Mouse (Mus musculus) neural tube, embryonic 14.5 days (tissue): ENCODE measurements around the gene Reep6. TPM values are rescaled to one million over a fixed set of nuclear protein-coding genes. Genes with fewer than 3 reads are reported as not detected.

ENCODE experiments used
- ATAC-seq: fragments of 200-750 bp; cut with Nextera tagmentation; 2 replicates; pipeline ENCODE4 v1.8.0; 2017; ENCODE audit warnings: low read depth, mild to moderate bottlenecking, moderate TSS enrichment, moderate library complexity
- H3K27ac ChIP-seq: fragments of 300-500 bp; sonication (generic); 2 replicates; pipeline ENCODE4 v1.5.1; 2014; ENCODE audit warnings: low read depth, mild to moderate bottlenecking, control low read depth, low read length, moderate library complexity, mixed read lengths
- H3K27me3 ChIP-seq: fragments of 300-500 bp; sonication (generic); 2 replicates; pipeline ENCODE4 v1.6.1; 2014; ENCODE audit warnings: low read length; ENCODE audit not compliant: control insufficient read depth, insufficient read depth
- H3K36me3 ChIP-seq: fragments of 300-500 bp; sonication (generic); 2 replicates; pipeline ENCODE4 v1.6.1; 2014; ENCODE audit warnings: low read length, mixed read lengths; ENCODE audit not compliant: control insufficient read depth, insufficient read depth
- H3K4me1 ChIP-seq: fragments of 300-500 bp; sonication (generic); 2 replicates; pipeline ENCODE4 v1.6.1; 2014; ENCODE audit warnings: low read length; ENCODE audit not compliant: control insufficient read depth, insufficient read depth
- H3K4me2 ChIP-seq: fragments of 300-500 bp; sonication (generic); 2 replicates; pipeline ENCODE4 v1.6.1; 2014; ENCODE audit warnings: mild to moderate bottlenecking, low read depth, low read length, control low read depth
- H3K4me3 ChIP-seq: fragments of 300-500 bp; sonication (generic); 2 replicates; pipeline ENCODE4 v1.5.1; 2014; ENCODE audit warnings: low read depth, low read length, control low read depth, mixed read lengths
- H3K9ac ChIP-seq: fragments of 300-500 bp; sonication (generic); replicated peaks from 2 replicates; pipeline ENCODE4 v1.6.1; 2014; ENCODE audit warnings: low read depth, mild to moderate bottlenecking, control low read depth, low read length, mixed read lengths
- H3K9me3 ChIP-seq: fragments of 300-500 bp; sonication (generic); 2 replicates; pipeline ENCODE4 v1.6.1; 2016; ENCODE audit warnings: low read length; ENCODE audit not compliant: control insufficient read depth
- WGBS: fragments of 180-500 bp; shearing (Covaris S2); extraction: QIAGEN DNeasy Blood & Tissue Kit; methylation state at CpG from one replicate; pipeline ENCODE4 v1.1.7; 2014; 5-methylcytosine and 5-hydroxymethylcytosine counted together
- polyA plus RNA-seq: library from polyadenylated mRNA; unstranded; fragments of >200 nt; fragmentation: Nextera tagmentation; extraction: Ambion mirVana; gene quantifications from 2 replicates; pipeline ENCODE4 v1.2.1, GENCODE M21; 2014

The Reep6 gene
- polyA plus RNA-seq, 1 experiment from 2014 or later: 5.4 TPM

DNA sequence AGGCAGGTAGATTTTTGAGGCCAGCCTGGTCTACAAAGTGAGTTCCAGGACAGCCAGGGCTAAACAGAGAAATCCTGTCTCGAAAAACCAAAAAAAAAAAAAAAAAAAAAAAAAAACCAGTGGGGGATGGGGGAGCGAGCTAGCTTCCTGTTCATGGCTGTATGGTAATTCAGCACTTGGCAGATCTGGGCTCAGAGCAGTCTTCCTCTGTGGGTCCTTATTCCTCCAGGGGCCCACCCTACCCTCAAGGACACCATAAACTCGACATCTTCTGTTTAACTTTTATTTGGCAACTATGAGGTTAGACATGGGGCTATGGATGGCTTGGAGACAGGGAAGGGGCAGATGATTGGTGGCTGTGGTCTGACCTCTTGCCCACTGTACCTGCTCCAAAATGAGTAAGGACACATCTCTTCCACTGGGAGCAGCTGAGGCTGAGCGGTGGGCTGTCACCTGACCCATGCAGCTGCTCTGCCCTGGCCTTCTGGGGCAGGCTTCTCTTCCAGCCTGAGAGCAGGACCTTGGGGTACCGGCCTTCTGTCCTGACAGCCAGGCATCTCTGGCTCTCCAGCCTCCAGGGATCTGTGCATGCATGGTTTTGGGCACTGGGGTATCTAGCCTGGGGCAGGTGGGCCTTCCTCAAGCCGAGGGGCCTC, 8.6 kb upstream of the Reep6 start:
- Histone ChIP-seq H3K27ac (no peak overlapping the region), H3K4me1 (peaks cover 17% of the 10 kb centered on the region), H3K4me3 (no peak overlapping the region), H3K36me3 (peaks cover 22% of the 10 kb centered on the region), H3K9me3 (no peaks in the 10 kb centered on the region), H3K4me2 (no peak overlapping the region), H3K27me3 (no peaks in the 10 kb centered on the region; the same call in 1 of the 2 replicates), H3K9ac (no peak overlapping the region)
- ATAC-seq: no peak
- 78% methylated on average over 6 of the region's 6 CpGs for WGBS

DNA sequence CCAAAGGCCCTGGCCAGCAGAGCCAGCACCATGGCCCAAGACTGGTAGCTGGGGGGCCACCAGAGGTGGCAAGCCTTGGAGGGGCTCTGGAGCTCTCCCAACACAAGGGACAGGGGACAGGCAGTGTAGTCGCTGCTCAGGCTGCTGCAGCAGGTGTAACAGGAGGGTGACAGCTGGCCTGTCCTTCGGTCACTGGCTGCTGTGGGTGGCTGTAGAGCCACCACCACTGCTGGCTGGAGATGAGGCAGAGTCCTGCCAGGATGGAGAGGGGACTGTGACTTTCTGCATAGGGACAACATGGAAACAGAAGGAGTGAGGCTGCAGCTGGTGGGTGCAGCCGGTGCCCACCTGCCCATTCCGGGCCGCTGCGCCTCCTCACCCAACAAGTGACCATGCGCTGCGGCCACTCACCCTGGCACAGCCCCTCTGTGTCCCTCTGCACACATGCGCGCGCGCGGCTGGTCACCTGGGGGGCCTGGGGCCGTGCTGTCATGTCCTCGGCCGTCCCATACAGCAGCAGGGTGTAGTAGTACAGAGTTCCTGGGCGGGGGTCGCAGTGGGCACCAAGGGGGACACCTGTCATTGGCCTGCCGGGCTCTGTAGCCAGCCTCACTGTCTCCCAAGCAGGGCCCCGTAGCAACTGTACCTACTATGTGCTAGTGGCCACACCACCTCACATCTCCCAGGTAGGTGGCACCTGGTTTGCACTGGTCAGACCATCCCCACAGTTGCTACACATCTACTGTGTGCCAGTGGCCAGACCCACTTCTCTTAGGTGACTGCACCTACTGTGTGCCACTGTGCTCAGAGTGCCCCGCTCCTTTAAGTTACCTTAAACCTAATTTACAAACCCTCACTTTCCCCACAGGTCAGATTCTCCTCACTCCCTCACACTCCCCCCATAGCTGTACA, 7.8 kb upstream of the Reep6 start:
- H3K9ac ChIP-seq: no peak overlapping the region
- peaks cover 15% of the 10 kb centered on the region for H3K4me1 ChIP-seq
- H3K4me3 ChIP-seq: no peak overlapping the region; the same call in 1 of the 2 replicates
- H3K36me3 ChIP-seq: peaks cover 14% of the 10 kb centered on the region
- H3K27me3 ChIP-seq: no peaks in the 10 kb centered on the region; the same call in 1 of the 2 replicates
- no peaks in the 10 kb centered on the region for H3K9me3 ChIP-seq
- ATAC-seq: no peak; the same call in 1 of the 2 replicates
- H3K27ac ChIP-seq: no peak overlapping the region
- H3K4me2 ChIP-seq: peak overlapping the region; percentile 83; the same call in 1 of the 2 replicates
- 90% methylated on average over 21 of the region's 21 CpGs for WGBS

DNA sequence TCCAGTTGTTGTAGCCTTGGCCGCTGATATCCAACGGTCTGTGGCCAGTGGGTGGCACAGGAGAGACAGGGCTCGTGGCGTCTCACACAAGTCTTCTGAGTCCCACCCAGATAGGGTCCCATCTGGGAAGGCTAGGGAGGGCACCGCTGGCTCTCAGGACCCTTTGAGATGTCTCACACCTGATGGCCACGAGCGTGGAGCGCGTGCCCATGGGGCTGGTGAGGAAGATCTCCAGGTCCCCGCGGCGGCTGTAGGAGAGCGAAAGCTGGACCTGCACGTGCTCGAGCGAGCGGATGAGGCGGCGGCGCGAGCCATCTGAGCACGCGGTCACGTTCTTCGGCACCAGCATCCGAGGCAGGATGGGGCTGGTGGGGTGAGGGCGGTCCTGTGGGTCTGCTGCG, 6.9 kb upstream of the Reep6 start:
- ATAC-seq: 0 out of 2 replicates have a peak, but pooled peaks have one; percentile 2
- no peak overlapping the region for H3K27ac ChIP-seq

DNA sequence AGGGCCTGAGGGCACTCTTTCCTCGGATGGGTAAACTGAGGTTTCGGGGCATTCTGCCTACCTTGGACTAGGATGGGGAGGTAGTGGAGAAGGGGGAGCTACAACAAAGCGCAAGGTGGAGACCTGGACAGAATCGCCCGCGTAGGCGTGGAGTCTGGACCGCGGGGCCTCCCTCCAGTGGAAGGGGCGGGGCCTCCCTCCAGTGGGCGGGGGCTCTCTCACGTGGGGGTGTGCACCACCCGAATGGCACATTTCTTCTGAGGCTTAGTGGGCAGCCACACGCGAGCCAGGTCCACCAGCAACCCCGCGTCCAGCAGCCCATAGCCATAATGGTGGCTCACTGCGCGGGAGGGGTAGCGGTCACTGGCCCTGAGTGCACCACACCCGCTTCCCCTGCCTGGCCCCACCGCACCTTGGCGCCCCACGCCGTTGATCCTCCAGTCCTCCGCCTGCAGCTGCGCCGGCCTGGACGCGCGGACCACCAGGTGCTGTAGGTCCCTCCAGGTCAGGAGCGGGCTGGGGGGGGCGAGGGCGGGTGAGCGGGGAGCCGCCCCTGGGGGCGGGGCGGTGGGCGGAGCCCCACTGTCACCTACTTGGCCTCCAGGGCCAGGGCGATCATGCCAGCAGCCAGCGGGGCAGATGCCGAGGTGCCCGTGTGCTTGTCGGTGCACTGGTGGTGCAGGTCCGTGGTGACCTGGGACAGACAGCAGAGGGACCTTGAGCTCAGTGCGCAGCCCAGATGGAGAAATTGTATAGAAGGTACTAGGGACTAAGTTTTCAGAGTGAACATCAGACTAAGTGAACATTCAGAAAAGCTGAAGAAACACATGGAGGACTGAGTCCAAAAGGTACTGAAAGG, 6.3 kb upstream of the Reep6 start:
- H3K4me3 ChIP-seq: peak overlapping the region; percentile 37
- H3K36me3 ChIP-seq: 0 out of 2 replicates have a peak, but pooled peaks cover 1% of the 10 kb centered on the region
- 1% methylated on average over 33 of the region's 46 CpGs for WGBS
- H3K27me3 ChIP-seq: no peaks in the 10 kb centered on the region; the same call in 1 of the 2 replicates
- H3K9ac ChIP-seq: peak overlapping the region; percentile 59
- no peak overlapping the region for H3K27ac ChIP-seq
- ATAC-seq: peak; percentile 19; the same call in 1 of the 2 replicates
- H3K4me2 ChIP-seq: peak overlapping the region; percentile 83
- no peaks in the 10 kb centered on the region for H3K9me3 ChIP-seq
- H3K4me1 ChIP-seq: peaks cover 15% of the 10 kb centered on the region

More for the DNA sequence above, 6.9 kb upstream of the Reep6 start:
- Histone ChIP-seq H3K4me3 (peak overlapping the region; percentile 37), H3K27me3 (no peaks in the 10 kb centered on the region; the same call in 1 of the 2 replicates), H3K9ac (peak overlapping the region; percentile 59), H3K4me2 (peak overlapping the region; percentile 83), H3K4me1 (peaks cover 15% of the 10 kb centered on the region), H3K36me3 (peaks cover 5% of the 10 kb centered on the region; the same call in 1 of the 2 replicates), H3K9me3 (no peaks in the 10 kb centered on the region)
- WGBS: 4% methylated on average over 28 of the region's 28 CpGs

DNA sequence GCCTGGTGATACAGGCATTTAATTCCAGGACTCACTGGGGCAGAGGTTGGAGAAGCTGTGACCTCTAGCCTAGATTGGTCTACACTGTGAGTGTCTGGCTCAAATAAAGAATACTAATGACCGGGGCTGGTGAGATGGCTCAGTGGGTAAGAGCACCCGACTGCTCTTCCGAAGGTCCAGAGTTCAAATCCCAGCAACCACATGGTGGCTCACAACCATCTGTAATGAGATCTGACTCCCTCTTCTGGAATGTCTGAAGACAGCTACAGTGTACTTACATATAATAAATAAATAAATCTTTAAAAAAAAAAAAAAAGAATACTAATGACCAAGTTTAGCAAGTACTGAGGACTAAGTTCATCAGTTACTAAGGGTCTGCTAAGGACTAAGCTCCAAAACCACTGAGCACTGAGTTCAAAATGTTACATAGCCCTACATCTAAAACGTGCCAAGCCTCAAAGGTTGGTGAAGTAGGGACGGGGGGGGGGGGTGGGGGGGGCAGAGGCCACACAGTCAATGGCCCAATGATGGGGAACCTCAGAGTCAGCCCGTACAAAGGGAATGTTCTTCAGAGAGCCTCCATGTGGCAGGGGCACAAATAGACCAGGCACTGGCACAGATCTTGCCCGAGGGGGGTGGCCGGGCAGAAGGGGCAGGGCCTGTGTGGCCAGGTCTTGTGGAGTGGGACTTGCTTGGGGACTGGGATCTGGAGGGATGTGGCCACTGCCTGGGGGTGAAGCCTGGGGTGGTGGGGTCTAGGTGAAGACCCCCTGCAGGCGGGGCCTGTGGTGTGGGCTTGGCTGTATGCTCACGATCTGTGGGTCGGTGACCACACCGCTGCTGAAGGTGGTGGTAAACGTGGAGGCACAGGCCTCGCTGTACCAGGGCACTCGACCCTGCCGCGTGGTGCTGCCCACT, 5.4 kb upstream of the Reep6 start:
- Histone ChIP-seq H3K4me1 (peaks cover 14% of the 10 kb centered on the region), H3K9ac (no peak overlapping the region), H3K9me3 (no peaks in the 10 kb centered on the region), H3K4me3 (no peak overlapping the region), H3K4me2 (peak overlapping the region; percentile 83; the same call in 1 of the 2 replicates), H3K27me3 (no peaks in the 10 kb centered on the region; the same call in 1 of the 2 replicates), H3K36me3 (no peaks in the 10 kb centered on the region), H3K27ac (no peak overlapping the region)
- no peak for ATAC-seq
- 79% methylated on average over 17 of the region's 17 CpGs for WGBS

DNA sequence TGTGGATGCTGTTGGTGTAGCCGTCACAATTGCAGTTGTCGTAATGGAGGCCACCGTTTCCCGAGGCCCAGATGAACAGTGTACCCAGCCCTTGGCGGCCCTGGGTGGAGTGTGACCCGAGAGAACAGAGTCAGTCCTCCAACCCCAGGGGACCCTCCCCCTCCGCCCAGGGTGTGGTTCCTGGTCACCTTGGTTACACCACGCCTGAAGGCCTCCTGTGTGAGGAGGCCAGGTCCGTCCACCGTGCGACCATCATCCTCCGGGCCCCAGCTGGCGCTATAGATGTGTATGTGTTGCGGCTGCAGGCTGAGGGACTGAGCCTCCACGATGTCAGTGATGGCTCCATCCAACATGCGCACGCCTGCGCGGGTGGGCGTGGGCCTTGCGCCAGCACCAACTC, 4.7 kb upstream of the Reep6 start:
- Histone ChIP-seq H3K27ac (no peak overlapping the region), H3K9ac (no peak overlapping the region), H3K9me3 (no peaks in the 10 kb centered on the region), H3K4me3 (no peak overlapping the region), H3K27me3 (no peaks in the 10 kb centered on the region; the same call in 1 of the 2 replicates), H3K4me1 (peaks cover 14% of the 10 kb centered on the region; the same call in 1 of the 2 replicates), H3K36me3 (no peaks in the 10 kb centered on the region), H3K4me2 (no peak overlapping the region)
- 81% methylated on average over 21 of the region's 21 CpGs for WGBS
- no peak for ATAC-seq

DNA sequence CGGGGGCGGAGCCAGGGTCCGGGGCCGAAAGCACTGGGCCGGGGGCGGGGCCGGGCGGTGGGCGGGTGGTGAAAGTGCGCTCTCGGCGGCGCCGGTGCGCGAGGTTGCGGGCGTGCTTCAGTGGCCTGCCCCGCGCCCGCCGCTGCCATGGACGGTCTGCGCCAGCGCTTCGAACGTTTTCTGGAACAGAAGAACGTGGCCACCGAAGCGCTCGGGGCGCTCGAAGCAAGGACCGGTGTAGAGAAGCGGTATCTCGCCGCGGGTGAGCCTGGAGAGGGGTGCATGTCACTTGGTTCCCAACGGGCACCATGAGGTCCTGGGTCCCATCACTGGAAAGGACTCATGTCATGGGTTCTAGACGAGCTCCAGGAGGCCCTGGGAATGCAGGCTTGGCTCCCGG, 331 bp downstream of the Reep6 start:
- Histone ChIP-seq H3K4me2 (peak overlapping the region; percentile 85), H3K9ac (peak overlapping the region; percentile 60), H3K36me3 (no peaks in the 10 kb centered on the region), H3K4me3 (peak overlapping the region; percentile 40), H3K9me3 (no peaks in the 10 kb centered on the region), H3K4me1 (peaks cover 11% of the 10 kb centered on the region; the same call in 1 of the 2 replicates), H3K27me3 (no peaks in the 10 kb centered on the region; the same call in 1 of the 2 replicates), H3K27ac (no peak overlapping the region)
- WGBS: 2% methylated on average over 33 of the region's 41 CpGs
- ATAC-seq: no peak; the same call in 1 of the 2 replicates
